Mouse (Mus musculus) E14TG2a.4 (cell line): ENCODE measurements at regions not wholly inside any gene's neighbourhood (a gene's known extent, or its start where the extent isn't known, plus 50 kb on each side); places are given as distances from the start of the nearest gene placed in this dataset.

Experiments used
- CTCF ChIP-seq: conservative IDR thresholded peaks from 2 replicates; pipeline ENCODE4 v1.5.1; 2014; ENCODE audit warnings: low read length
- NANOG ChIP-seq: IDR thresholded peaks from 2 replicates; pipeline ENCODE4 v1.6.1; 2014; ENCODE audit warnings: borderline replicate concordance, low read length, mixed read lengths
- POU5F1 ChIP-seq: IDR thresholded peaks from 2 replicates; pipeline ENCODE4 v1.6.1; 2014; ENCODE audit warnings: low read length, borderline replicate concordance

- no peak for TF ChIP-seq CTCF
- no peak for TF ChIP-seq POU5F1
- no peak for TF ChIP-seq NANOG
Measured at GRCm38 (mm10) chr12:117465998-117466397, 50.3 kb upstream of the Rapgef5 start.
